ENCODE assay signal across 10 mouse cellular contexts in genomic region chr17:26637851-26638250, GRCm38 (mm10). TPM values are rescaled to one million over a fixed set of nuclear protein-coding genes. Genes with fewer than 3 reads are reported as not detected.
DNase-seq lines count a peak whose midpoint lies in the region; ATAC-seq lines count a peak whose summit lies in the region.
"Had no signal": no experiment of that assay in that cellular context is flagged by ENCODE, and none has a peak within 500 bp of the region (broad histone marks: within the 10 kb centered on the region; RNA-seq: fewer than 3 reads in every experiment).

No protein-coding gene starts in this region.

- H3K27me3 ChIP-seq in liver, embryonic 11.5 days (replicated peaks; ENCODE audit: control insufficient read depth, insufficient read depth, low read length), result no peaks in the 10 kb centered on the region
- no peaks in the 10 kb centered on the region for H3K27me3 ChIP-seq in liver, embryonic 13.5 days
- H3K27me3 ChIP-seq: heart, embryonic 15.5 days had no signal

- H3K9me3 ChIP-seq in liver, embryonic 11.5 days (ENCODE audit: control insufficient read depth, low read length), result no peaks in the 10 kb centered on the region
- no peaks in the 10 kb centered on the region for H3K9me3 ChIP-seq in liver, embryonic 13.5 days (replicated peaks)
- H3K9me3 ChIP-seq: heart, embryonic 15.5 days had no signal

- no peak overlapping the region for H3K9ac ChIP-seq in liver, embryonic 11.5 days (ENCODE audit: low read depth, low read length)
- H3K9ac ChIP-seq in liver, embryonic 13.5 days, result no peak overlapping the region
- H3K9ac ChIP-seq: heart, embryonic 15.5 days had no signal

- peaks cover 29% of the 10 kb centered on the region for H3K36me3 ChIP-seq in liver, embryonic 11.5 days (ENCODE audit: control insufficient read depth, insufficient read depth, low read length)
- H3K36me3 ChIP-seq in liver, embryonic 13.5 days, result peaks cover 62% of the 10 kb centered on the region

- H3K4me3 ChIP-seq in liver, embryonic 11.5 days (ENCODE audit: low read depth, low read length), result no peak overlapping the region
- H3K4me3 ChIP-seq in liver, embryonic 13.5 days (replicated peaks), result no peak overlapping the region
- H3K4me3 ChIP-seq: heart, embryonic 15.5 days had no signal

- H3K27ac ChIP-seq in liver, embryonic 11.5 days (ENCODE audit: low read depth, low read length), result no peak overlapping the region
- H3K27ac ChIP-seq in liver, embryonic 13.5 days, result peak overlapping the region; percentile 51
- H3K27ac ChIP-seq: heart, embryonic 15.5 days had no signal

- WGBS in liver, embryonic 11.5 days, result 66% methylated on average over 4 of the region's 4 CpGs
- 62% methylated on average over 4 of the region's 4 CpGs for WGBS in liver, embryonic 13.5 days (ENCODE audit: insufficient replicate concordance)

- H3K4me1 ChIP-seq in liver, embryonic 11.5 days (replicated peaks; ENCODE audit: control insufficient read depth, insufficient read depth, low read length), result no peaks in the 10 kb centered on the region; the same call in none of the 2 replicates
- peaks cover 23% of the 10 kb centered on the region for H3K4me1 ChIP-seq in liver, embryonic 13.5 days (replicated peaks)

- no peak overlapping the region for H3K4me2 ChIP-seq in liver, embryonic 11.5 days
- no peak overlapping the region for H3K4me2 ChIP-seq in liver, embryonic 13.5 days
- H3K4me2 ChIP-seq: heart, embryonic 15.5 days had no signal

- ATAC-seq in liver, embryonic 11.5 days (replicated peaks; ENCODE audit: low FRiP score), result no peak
- peak; percentile 44; the same call in 1 of the 2 replicates for ATAC-seq in liver, embryonic 13.5 days (ENCODE audit: low read depth)

- DNase-seq in liver, result peak; percentile 48
- no peak for DNase-seq in liver, embryonic 11.5 days (ENCODE audit: low spot score)
- peak; percentile 43 for DNase-seq in adrenal gland, postnatal 25 days
- DNase-seq in kidney, adult 8-10 months, result peak; percentile 90 to 95
- no peak for DNase-seq in liver, embryonic 13.5 days
- DNase-seq in thymus, postnatal 0 days (ENCODE audit: low spot score), result no peak
- no peak for DNase-seq in left cerebral cortex, adult 11 months (ENCODE audit: low spot score)
- DNase-seq: left cerebral cortex, postnatal 4 days; right cerebral cortex, postnatal 25 days had no signal

RNA-seq across cellular contexts. Expression of gene Atp6v0e, which starts 25.2 kb away (rescaled TPM):
- 244 and 245 TPM in 2 replicates for polyA plus RNA-seq in liver, embryonic 11.5 days (2014; fragmentation: Nextera tagmentation; extraction: Ambion mirVana)
- 172 and 213 TPM in 2 replicates for total RNA-seq in adrenal gland, postnatal 25 days (2021)
- 192 and 194 TPM in 2 replicates for polyA plus RNA-seq in liver, embryonic 13.5 days (2015; fragmentation: Nextera tagmentation; extraction: Ambion mirVana)
- polyA plus RNA-seq in thymus, postnatal 0 days (2015; fragmentation: Nextera tagmentation; extraction: Ambion mirVana), result 352 and 361 TPM in 2 replicates

Comparison
In these comparisons a context has a peak if more than half of its experiments do, and no peak if none do; other contexts are left out.
1. DNase-seq: peak in liver (single experiment), adrenal gland, postnatal 25 days (single experiment) and kidney, adult 8-10 months (2 of 2); none in liver, embryonic 11.5 days (single experiment), liver, embryonic 13.5 days (single experiment), thymus, postnatal 0 days (single experiment) and left cerebral cortex, adult 11 months (single experiment).